Mouse (Mus musculus) kidney, adult 2 months (tissue): ENCODE results near the gene Apoh. TPM values are rescaled to one million over a fixed set of nuclear protein-coding genes. Genes with fewer than 3 reads are reported as not detected.

Source experiments
- DNase-seq: peaks from one replicate; pipeline ENCODE4 v3.0.0; 2021
- H3K27ac ChIP-seq: fragments of 200-500 bp; 2 replicates; pipeline ENCODE4 v1.5.1; 2012; ENCODE audit warnings: low read depth, low read length, control low read depth, inconsistent platforms; ENCODE audit not compliant: insufficient read depth
- H3K27me3 ChIP-seq: fragments of 200-500 bp; replicated peaks from 2 replicates; pipeline ENCODE4 v1.6.1; 2012; ENCODE audit warnings: mild to moderate bottlenecking, moderate library complexity, low read length, inconsistent platforms; ENCODE audit not compliant: control insufficient read depth, insufficient read depth
- H3K36me3 ChIP-seq: fragments of 200-500 bp; 2 replicates; pipeline ENCODE4 v1.6.1; 2012; ENCODE audit warnings: mild to moderate bottlenecking, moderate library complexity, low read length, inconsistent platforms; ENCODE audit not compliant: control insufficient read depth, insufficient read depth
- H3K4me1 ChIP-seq: fragments of 200-500 bp; 2 replicates; pipeline ENCODE4 v1.6.1; 2011; ENCODE audit warnings: low read length; ENCODE audit not compliant: control insufficient read depth, insufficient read depth
- H3K4me3 ChIP-seq: fragments of 200-500 bp; 2 replicates; pipeline ENCODE4 v1.5.1; 2011; ENCODE audit warnings: mild to moderate bottlenecking, low read depth, low read length, control low read depth; ENCODE audit not compliant: insufficient read depth
- CTCF ChIP-seq: fragments of 200-500 bp; conservative IDR thresholded peaks from 2 replicates; pipeline ENCODE4 v1.5.1; 2011; ENCODE audit warnings: low read depth, mild to moderate bottlenecking, control low read depth, low read length, moderate library complexity, mixed read lengths; ENCODE audit not compliant: insufficient read depth, insufficient read length
- POLR2A ChIP-seq: fragments of 200-500 bp; IDR thresholded peaks from one replicate; pipeline ENCODE4 v1.6.1; 2011; ENCODE audit warnings: low read depth, low read length, control low read depth
- WGBS: fragments of 180-500 bp; shearing (Covaris S2); methylation state at CpG from one replicate; pipeline ENCODE4 v1.1.7; 2018; 5-methylcytosine and 5-hydroxymethylcytosine counted together
- polyA plus RNA-seq: library from polyadenylated mRNA; depleted of rRNA; stranded (reverse); fragments of >200 nt; gene quantifications from 2 replicates; pipeline ENCODE4 v1.2.3, GENCODE M21; 2012

Apoh gene
- polyA plus RNA-seq, 1 experiment, result not detected

GRCm38 (mm10) chr11:108424889-108425591 is 81.9 kb downstream of the Apoh start, which contains the start of gene Cep112:
TSS of gene Cep112 (plus strand) at chr11:108425192.
- Histone ChIP-seq H3K36me3 (no peaks in the 10 kb centered on the region), H3K27me3 (no peaks in the 10 kb centered on the region), H3K4me1 (no peaks in the 10 kb centered on the region; the same call in 1 of the 2 replicates), H3K27ac (no peak within 1 kb of the TSS), H3K4me3 (peak within 1 kb of the TSS; percentile 56)
- peak; percentile 100 for DNase-seq
- WGBS, result under 1% methylated on average over 61 of the region's 61 CpGs
- TF ChIP-seq POLR2A (no peak), CTCF (no peak)

DNA sequence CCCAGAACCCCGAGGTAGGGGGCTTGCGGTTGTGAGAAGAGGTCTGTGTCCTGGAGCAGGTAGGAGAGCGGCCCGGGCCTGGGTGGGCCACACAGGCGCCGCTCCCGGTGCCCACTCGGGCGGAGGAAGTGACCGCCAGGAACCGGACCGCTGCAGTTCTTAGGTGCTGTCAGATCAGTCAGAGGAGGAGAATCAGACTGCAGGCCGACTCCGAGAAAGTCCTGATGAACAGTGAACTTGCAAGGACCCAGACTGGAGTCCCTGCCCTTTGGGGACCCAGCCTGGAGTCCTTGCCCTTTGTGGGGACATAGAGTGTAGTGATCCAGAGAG is 82.4 kb downstream of the Apoh start:
- TF ChIP-seq CTCF (no peak), POLR2A (no peak)
- DNase-seq, result peak; percentile 14

GRCm38 (mm10) chr11:108426086-108426485 is 82.9 kb downstream of the Apoh start:
- 91% methylated on average over 3 of the region's 3 CpGs for WGBS
- Histone ChIP-seq H3K4me3 (no peak overlapping the region), H3K36me3 (no peaks in the 10 kb centered on the region), H3K4me1 (no peaks in the 10 kb centered on the region; the same call in 1 of the 2 replicates), H3K27ac (no peak overlapping the region), H3K27me3 (no peaks in the 10 kb centered on the region)
- TF ChIP-seq POLR2A, result no peak
- TF ChIP-seq CTCF, result no peak
- no peak for DNase-seq

More for the DNA sequence above, 82.4 kb downstream of the Apoh start:
- no peak overlapping the region for H3K27ac ChIP-seq
- no peaks in the 10 kb centered on the region; the same call in 1 of the 2 replicates for H3K4me1 ChIP-seq
- no peaks in the 10 kb centered on the region for H3K27me3 ChIP-seq
- WGBS, result 2% methylated on average over 14 of the region's 14 CpGs
- H3K36me3 ChIP-seq, result no peaks in the 10 kb centered on the region
- peak overlapping the region; percentile 56 for H3K4me3 ChIP-seq

GRCm38 (mm10) chr11:108427191-108427590 is 84.0 kb downstream of the Apoh start:
- DNase-seq, result no peak
- no peak overlapping the region for H3K27ac ChIP-seq
- no peaks in the 10 kb centered on the region; the same call in 1 of the 2 replicates for H3K4me1 ChIP-seq
- H3K27me3 ChIP-seq, result no peaks in the 10 kb centered on the region
- TF ChIP-seq CTCF, result no peak
- TF ChIP-seq POLR2A, result no peak
- H3K36me3 ChIP-seq, result no peaks in the 10 kb centered on the region
- 60% methylated on average over 6 of the region's 6 CpGs for WGBS
- no peak overlapping the region for H3K4me3 ChIP-seq

GRCm38 (mm10) chr11:108429076-108429475 is 85.9 kb downstream of the Apoh start:
- 72% methylated on average over 2 of the region's 2 CpGs for WGBS

DNA sequence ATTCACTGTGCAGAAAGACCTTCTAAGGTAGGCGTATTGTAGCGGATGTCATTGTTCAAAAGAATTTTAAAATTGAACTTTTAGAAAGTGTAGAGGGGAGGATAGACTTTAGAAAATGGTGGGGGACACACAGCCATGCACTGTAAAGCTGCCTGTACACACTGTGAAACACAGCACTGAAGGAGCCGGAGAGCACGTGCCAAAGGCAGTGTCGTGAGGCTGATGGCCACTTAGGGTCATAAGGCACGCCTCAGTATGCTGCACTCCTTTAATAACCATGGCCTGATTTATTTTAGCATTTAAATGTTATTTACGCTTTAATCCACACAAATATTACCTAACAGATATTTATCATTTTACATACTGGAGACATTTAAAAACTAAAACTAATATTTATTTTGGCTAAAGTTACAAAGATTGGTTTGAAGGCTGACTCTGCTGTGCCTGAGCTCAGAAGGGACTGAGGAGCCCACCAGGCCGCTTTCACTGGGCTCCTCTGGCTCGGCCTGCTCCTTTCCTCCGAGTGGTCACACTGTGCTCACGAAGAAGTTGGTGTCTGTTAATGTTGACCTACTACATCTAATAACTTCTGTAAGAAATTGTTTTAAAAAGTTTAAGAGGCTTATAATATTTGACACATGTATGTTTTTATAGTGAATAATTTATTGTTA is 100.9 kb downstream of the Apoh start:
- DNase-seq, result no peak
- no peak overlapping the region for H3K4me3 ChIP-seq
- WGBS, result 75% methylated on average over 11 of the region's 11 CpGs
- no peak overlapping the region for H3K27ac ChIP-seq
- TF ChIP-seq POLR2A (no peak), CTCF (no peak)
- no peaks in the 10 kb centered on the region for H3K4me1 ChIP-seq
- H3K36me3 ChIP-seq, result no peaks in the 10 kb centered on the region
- H3K27me3 ChIP-seq, result no peaks in the 10 kb centered on the region

More at GRCm38 (mm10) chr11:108429076-108429475, 85.9 kb downstream of the Apoh start:
- TF ChIP-seq POLR2A (no peak), CTCF (no peak)
- no peak for DNase-seq
- no peak overlapping the region for H3K4me3 ChIP-seq
- H3K36me3 ChIP-seq, result no peaks in the 10 kb centered on the region
- no peaks in the 10 kb centered on the region; the same call in 1 of the 2 replicates for H3K4me1 ChIP-seq
- H3K27me3 ChIP-seq, result no peaks in the 10 kb centered on the region
- no peak overlapping the region for H3K27ac ChIP-seq

DNA sequence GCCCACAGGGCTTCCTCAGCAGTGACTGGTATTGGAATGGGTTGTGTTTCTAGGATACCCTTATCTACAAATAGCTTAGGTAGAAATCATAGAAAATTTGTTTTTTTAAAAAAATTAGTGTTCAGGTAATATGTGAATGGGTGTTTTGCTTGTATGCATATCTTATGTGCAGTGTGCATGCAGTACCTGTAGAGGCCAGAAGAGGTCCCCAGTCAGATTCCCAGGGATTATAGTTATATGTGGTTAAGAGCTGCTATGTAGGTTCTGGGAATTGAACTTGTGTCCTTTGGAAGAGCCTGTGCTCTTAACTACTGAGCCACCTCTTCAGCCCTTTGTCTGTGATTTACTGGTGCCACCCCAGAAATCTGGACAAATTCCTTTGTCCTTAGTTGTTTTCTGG is 104.0 kb downstream of the Apoh start:
- peak; percentile 4 for DNase-seq
- Histone ChIP-seq H3K36me3 (no peaks in the 10 kb centered on the region), H3K4me1 (no peaks in the 10 kb centered on the region), H3K27me3 (no peaks in the 10 kb centered on the region), H3K27ac (no peak overlapping the region), H3K4me3 (no peak overlapping the region)
- no peak for TF ChIP-seq POLR2A
- 0 out of 2 replicates have a peak, but pooled peaks have one; percentile 6 for TF ChIP-seq CTCF
